Mouse (Mus musculus) ES-Bruce4 (cell line): ENCODE measurements around the gene Hist1h3i.
"Not testable (repeated sequence)": the region's sequence is repeated elsewhere in the genome, so short reads cannot be mapped to it uniquely, and the experiment has no call there.

Source experiments
- CTCF ChIP-seq: IDR thresholded peaks from one replicate; pipeline ENCODE4 v1.8.1; 2011; ENCODE audit warnings: low read depth, low read length
- EP300 ChIP-seq: IDR thresholded peaks from 2 replicates; pipeline ENCODE4 v1.6.1; 2011; ENCODE audit warnings: low read depth, low read length; ENCODE audit not compliant: insufficient read depth
- POLR2A ChIP-seq: IDR thresholded peaks from one replicate; pipeline ENCODE4 v1.8.1; 2011; ENCODE audit warnings: low read length; ENCODE audit not compliant: insufficient read depth

- not testable (repeated sequence) for TF ChIP-seq POLR2A, EP300, CTCF
Measured at GRCm38 (mm10) chr13:21811539-21811938, 28.4 kb upstream of the Hist1h3i start, which contains the start of gene Hist1h4m.
